Mouse (Mus musculus): ENCODE measurements at regions not wholly inside any gene's neighbourhood (a gene's known extent, or its start where the extent isn't known, plus 50 kb on each side); places are given as distances from the start of the nearest gene placed in this dataset.

DNA sequence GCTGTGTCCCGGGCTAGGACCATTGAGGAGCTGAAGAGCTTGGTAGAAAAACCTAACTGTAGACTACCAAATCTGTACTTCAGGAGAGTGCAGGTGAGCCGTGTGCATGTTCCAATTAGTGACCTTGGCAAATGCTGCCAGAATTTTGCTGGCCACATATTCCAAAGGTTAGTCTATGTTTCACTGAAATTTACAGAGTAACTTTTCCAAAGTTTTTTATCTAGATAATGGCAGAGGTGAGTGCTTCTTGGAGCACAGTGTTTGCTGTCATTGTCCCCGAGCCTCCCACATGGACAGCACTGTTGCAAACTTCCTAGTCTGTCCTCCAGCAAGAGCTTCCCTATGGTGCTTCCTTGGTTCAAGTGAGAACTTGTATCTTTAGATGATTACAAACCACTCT is 232.5 kb downstream of the Foxa2 start:
- no peak for TF ChIP-seq POLR2A (IDR thresholded peaks at IDR 0.05; ENCODE audit: control insufficient read depth, extremely low read depth, insufficient read depth, low read length, poor library complexity)
- TF ChIP-seq CTCF (IDR thresholded peaks at IDR 0.05; ENCODE audit: borderline replicate concordance, control insufficient read depth, extremely low read depth, insufficient read depth, low read length, poor library complexity): no peak
